Mouse (Mus musculus) thymus, postnatal 25 days (tissue): ENCODE measurements around the gene Dgke.
"Not testable (repeated sequence)": the region's sequence is repeated elsewhere in the genome, so short reads cannot be mapped to it uniquely, and the experiment has no call there.

Experiments
- DNase-seq: peaks from one replicate; pipeline ENCODE4 v3.0.0; 2022

Dgke gene

DNA sequence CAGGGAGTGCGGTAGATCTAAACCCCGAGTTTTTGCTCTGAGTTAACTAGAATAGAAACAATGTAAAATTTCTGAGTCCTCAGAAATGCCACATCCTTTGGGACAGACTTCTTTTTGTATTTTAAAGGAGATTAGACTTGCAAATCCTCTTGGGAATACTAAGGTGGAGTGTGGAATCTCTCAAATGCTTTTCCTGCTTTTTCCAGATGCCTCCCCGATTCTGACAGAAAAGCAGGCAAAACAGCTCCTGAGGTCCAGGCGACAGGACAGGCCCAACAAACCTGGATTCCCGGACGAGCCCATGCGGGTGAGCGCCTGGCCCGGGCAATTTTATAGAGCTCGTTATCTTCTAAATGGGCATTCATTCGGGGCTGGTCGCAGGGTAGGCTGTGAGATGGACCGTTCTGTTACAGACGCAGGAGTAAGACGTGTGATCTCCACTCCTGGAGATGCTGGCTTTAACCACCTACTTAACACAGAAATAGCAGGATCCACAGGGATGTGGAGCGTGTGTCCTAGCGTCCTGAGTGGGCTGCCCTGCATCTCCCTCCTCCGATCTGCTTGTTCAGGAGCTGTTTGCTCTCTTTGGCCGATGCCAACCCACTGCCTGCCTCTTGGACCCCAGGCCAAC is 8.2 kb upstream of the Dgke start:
- peak; percentile 31 for DNase-seq

DNA sequence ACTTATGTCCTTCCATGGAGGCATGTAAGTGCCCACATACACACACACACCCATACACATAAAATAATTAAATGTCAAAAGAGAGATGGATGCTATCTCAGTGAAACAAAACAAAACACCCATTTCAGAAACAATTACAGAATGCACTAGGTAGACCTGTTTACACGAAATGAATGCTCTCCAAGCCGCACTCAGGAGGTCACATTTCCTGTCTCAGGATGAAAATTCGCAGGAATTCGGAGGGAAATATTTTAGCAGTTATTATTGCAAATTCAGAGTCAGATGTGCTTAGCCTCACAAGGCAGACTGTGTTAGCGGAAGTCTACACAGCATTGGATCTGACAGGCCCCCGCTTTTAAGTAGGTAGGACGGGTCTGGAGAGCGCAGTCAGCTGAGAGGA is 6.9 kb upstream of the Dgke start, which contains the start of gene Gm525:
Gene Gm525 (plus strand): TSS at position 301 of the 400 bp plus-strand sequence.
- no peak for DNase-seq

DNA sequence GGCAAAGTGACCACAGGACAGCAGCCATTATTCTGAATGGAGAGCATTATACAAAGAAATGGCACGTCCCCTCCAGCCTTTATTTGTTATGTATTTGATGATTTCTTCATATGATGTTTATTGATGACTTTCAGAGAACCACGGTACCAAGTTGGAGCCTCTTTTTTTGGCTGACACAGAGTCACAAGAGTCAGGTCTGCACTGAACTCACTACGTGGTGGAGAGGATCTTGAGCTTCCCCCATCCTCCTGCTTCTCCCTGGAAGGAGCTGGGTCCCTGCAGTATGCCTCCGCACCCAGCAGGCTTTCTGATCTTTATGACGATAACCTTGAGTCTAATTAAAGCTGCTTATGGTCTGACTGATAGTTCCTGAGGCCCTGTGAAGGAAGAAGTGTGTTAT is 4.9 kb upstream of the Dgke start:
- no peak for DNase-seq

DNA sequence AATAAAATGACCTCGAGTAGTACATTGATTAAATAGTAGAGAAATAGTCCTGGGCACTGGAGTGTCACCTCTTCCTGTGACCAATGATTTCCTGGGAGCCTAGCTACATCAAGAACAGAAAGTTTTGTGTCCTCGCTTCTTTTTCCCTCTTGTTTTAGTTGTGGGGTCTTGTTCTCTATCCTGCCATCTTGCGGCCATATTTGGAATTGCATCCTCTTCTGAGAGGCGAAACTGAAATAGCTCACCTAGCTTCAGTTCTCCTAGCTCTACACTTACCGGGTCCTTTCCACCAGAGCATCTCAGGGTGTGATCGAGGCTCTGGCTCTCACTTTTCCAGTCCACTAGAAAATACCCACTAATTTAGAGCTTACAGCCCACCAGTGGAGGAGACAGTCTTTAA is 2.7 kb upstream of the Dgke start:
- DNase-seq = peak; percentile 91

DNA sequence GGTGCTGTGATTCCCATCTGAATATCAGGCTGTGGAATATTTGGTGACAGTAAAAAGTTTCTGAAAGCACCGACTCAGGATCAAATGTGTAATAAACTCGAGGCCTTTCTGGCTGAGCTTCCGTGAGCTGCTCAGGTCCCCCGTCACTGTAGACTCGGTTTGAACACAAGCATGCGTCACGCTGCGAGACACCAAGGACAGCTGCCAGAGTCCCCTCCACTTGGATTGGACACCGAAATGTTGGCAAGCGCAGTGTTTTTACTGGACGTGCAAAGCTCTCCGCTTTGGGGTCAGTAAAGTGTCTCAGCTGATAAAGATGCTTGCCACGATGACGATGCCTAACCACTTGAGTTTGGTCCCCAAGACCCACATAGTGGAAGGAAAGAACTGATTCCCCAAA is 2.0 kb upstream of the Dgke start:
- DNase-seq = peak; percentile 35

DNA sequence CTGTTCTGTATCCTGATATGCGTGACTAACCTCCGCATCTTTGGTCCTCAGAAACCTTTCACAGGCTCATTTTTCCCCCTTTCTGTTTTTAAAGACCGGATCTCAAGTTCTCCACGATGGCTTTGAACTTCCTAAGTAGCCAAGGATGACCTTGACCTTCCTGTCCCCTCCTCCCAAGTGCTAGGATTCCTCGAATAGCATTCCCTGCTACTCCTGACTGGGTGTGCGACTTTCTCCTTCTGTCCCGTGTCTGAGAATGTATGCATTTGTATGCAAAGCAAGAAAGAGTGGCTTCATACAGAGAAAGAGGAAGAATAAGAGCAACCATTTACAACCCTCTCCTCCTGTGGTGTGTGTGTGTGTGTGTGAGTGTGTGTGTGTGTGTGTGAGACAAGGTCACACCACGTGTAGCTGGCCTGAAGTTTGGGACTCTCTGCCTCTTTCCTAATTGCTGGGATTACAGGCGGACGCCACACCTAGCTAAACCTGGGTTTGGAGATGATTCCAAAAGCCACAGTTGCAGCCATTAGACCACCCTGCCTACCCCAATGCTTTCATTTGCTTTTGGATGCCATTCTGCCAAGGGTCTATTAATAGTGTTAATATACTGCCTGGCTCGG is 1.3 kb upstream of the Dgke start:
- peak; percentile 44 for DNase-seq

DNA sequence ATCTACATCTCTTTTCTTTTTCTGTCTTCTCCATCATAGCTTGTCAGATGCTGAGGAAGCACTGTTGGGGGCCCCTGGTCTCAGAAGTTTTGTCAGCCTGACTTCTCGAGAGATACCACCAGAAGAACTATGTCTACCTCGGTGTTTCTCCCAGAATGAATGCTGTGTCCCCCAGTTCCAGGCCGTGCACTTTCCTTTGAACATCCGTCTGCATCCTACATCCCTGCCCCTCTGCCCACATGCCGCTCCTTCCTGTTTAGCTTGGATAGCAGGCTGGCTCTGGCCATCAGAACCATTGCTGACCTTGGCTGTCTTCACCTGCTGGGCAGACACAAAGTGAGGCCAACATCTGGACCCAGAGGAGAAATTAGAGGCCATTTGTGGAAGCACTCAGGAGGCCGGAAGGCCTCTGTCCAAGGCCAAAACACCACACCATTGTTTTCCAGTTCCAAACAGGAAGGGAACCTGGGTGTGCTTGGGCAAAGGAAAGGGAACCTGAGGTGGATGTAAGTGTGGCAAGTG is 712 bp upstream of the Dgke start:
- peak; percentile 61 for DNase-seq

DNA sequence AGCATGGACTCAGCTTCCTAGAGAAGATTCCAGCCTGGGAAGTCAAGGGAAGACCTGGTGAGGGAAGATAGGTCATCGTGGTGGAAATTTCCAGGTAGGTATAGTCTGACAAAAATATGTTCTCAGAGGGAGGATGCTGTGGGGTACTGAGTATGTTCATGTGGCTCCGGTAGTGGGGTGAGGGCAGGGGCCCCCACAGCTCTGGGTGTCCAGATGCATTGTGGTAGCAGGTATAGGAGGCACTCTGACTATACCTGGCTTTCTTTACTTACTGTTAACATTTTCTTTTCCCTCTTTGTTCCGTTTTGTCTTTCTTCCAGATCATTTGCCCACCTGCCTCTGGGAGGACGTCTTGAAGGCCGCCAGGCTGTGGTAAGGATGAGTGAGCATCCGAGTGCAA is 524 bp downstream of the Dgke start:
- DNase-seq = peak; percentile 77

DNA sequence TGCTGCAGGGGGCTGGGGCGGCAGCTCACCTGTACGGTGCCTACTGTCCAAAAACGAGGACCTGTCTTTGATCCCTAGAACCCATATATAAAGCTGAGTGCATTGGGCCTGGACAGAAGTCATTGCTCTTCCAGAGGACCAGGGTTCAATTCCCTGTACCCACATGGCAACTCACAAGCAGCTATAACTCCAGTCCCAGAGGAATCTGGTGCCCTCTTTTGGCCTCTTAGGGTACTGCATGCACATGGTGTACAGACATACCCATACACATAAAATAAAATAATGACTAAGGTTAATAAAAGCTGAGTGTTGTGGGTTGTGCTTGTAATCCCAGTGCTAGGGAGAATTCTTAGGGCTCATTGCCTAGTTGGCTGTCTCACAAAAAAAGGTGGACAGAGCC is 1.4 kb downstream of the Dgke start:
- peak; percentile 79 for DNase-seq

DNA sequence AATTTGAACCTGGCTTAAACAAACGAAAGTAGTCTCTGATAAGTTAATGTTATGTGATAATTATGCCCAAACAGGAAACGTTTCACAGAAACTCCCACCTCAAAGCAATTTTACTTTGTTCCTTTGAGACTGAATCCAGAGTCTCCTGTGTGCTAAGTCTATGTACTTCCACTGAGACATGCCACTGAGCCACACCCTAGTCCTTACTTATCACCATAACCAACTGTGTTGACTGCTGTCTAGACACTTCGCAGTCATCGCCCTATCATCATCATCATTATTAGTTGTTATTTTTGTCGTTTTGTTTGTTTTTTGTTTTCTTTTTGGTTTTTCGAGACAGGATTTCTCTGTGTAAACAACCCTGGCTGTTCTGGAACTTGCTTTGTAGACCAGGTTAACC is 2.3 kb downstream of the Dgke start:
- no peak for DNase-seq

DNA sequence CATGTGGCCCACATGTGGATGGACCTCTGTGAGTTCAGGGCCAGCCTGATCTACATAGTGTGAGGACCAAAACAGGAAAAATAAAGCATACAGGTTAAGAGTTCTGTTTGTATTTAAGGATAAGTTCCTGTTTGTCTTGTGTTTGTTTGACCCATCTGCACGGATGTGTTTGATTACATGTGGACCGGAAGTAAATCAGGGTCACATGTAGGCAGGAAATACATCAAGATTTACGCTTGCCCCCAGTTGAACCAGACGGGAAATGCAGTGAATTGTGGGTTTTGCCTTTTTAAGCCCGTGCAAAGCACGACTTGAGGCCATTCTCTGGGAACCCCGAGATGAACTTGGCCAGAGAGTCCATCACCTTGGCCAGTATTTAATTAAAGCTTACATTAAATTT is 5.3 kb downstream of the Dgke start:
- DNase-seq = no peak

DNA sequence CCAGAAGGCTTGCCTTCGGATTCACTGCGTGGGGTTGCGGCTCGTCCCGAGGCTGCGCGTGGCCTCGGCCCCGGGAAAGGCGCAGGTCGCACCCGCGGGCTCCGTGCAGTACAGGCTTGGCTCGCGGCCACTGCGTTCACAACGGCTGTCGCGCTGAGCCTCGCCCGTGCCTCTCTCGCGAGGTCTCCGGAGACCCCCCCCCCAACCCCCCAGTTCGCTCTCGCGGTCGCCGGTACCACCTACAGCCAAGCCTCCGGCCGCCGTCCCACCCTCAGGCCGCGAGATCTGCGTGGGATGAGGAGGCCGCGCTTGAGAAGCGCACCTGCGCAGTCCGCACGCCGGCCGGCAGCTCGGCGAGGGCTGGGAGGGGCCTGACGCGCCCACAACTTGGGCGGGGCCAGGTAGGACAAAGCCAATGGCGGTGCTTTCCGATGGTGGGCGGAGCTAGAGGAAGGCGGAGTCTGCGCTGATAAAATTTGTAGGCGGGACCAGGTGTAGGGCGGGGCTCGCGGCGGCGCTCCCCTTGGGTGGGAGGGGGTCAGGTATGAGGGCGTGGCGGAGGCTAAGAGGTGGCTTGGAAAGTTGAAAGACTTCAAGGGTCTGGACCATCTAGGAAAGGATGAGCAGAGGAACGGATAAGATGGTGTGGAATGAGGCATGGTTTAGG is 6.1 kb downstream of the Dgke start:
- peak; percentile 97 for DNase-seq

DNA sequence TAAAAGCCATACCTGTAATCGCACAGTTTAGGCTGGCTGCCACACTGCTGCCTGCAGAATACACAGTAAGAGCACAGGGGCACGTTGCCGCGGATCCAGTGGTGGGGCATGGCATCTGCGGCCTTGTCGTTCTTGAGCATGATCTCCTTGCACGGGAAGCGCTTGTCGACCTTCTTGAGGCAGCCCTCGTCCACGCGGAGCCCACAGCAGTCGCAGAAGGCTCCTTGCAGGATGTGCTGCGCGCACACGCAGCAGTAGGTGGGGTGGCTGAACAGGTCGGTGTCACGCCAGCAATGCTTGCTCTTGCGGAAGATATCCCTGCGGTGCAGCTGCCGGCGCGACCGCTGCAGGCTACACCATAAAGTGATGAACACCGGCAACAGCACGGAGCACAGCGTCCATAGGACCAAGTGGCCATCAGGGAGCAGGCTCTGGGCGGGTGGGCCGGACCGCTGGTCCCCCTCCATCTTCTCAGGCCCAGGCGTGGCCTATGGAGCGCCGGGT is 6.7 kb downstream of the Dgke start:
- DNase-seq = peak; percentile 76

DNA sequence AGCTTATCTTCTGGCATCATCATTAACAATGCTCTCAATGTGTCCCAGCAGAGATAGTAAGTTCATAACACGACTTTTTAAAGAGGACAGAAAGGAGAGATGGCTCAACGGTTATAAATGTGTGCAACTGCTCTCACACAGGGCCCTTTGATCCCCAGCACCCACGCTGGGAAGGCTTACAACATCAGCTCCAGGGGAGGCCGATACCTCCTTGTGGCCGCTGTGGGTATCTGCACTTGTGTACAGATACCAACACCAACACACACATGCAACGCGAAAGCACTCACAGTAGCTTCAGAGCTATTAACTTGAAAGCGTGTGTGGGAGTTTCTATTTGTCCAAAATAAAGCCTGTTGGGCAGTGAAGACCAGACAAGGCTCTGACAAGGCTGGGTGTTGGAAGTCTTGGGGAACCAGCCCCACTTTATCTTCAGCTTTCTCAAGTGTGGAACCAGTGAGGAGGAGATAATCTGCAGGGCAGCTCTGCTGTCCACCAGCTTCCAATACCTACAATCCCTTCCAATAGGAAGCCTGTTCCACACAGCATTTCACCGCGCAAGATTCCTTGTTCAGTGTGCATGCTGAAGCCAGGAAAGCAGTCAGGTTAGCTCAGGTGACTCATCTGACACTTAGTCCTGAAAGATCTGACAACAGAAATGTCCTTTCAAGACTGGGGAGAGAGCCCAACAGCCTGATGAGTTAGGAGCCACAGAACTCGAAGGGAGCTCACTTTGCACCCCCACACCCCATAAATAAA is 8.0 kb downstream of the Dgke start:
- peak; percentile 73 for DNase-seq

DNA sequence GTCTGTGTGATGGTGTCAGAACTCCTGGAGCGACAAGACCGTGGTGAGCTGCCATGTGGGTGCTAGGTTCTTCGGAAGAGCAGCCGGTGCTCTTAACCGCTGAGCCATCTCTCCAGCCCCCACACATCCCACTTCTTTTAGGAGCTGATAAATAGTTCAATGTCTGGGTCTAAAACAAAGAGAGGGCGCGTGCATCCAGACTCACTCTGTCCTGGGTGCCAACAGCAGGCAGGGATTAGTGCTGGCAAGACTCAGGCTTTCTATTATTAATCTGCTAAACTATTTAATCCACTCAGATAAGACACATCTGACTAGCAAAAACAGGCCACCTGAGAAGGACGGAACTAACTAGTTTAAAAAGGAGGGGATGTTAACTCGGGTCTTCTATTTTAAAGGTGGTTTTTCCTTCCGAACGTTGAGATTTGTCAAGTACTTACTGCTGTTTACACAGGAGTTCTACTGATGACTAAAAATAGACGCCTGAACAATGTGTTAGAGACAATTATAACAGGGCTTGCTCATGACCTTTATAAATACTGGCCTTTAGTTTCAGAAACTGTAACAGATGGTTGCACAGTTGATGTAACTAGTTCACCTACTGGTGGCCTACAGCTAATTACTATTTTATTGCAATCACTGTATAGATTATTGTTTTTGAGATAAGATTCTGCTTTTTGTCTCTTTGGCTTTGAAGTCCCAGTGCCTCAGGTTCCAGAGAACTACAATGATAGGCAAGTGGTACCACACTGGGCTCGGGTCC is 10.5 kb downstream of the Dgke start:
- DNase-seq = no peak

DNA sequence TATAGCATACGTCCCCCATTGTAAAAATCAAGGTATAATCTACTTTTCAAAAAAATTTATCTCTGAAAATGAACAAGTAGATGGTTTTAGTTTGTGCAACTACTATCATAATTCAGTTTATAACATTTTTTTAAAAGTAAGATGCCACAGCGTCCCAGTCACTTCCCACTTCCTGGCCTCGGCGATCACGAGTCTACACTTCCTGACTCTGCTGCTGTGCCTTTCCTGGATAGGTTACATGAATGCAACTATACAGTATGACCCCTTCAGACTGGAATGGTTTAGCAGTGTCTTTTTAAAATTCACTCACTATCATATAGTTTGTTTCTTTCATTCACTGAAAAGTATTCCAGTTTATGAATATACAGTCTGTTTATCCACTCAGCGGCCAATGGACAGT is 14.9 kb downstream of the Dgke start:
- no peak for DNase-seq

DNA sequence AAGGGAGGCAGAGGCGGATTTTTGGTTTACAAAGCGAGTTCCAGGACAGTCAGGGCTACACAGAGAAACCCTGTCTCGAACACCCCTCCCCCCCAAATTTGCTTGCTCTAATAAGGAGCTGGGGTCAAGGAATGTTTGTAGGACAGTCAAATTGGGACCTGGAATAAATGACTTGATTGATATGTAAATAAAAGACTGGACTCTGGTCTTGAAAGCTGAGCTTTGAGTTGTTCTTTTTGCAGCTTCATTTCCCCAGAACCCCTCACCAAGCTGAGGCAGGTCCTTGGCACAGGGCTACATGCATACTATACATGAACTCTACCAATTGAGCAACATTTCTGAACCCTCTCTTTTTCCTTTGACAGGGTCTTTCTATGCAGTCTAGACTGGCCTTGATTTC is 20.6 kb downstream of the Dgke start:
- DNase-seq = no peak

DNA sequence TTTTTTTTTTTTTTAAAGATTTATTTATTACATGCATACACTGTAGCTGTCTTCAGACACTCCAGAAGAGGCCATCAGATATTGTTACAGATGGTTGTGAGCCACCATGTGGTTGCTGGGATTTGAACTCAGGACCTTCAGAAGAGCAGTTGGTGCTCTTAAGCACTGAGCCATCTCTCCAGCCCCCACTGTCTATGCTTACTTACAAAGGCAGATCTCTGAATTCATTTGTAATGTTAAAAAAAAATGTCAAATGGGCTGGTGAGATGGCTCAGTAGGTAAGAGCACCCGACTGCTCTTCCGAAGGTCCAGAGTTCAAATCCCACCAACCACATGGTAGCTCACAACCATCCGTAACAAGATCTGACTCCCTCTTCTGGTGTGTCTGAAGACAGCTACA is 21.1 kb downstream of the Dgke start:
- DNase-seq = not testable (repeated sequence)

DNA sequence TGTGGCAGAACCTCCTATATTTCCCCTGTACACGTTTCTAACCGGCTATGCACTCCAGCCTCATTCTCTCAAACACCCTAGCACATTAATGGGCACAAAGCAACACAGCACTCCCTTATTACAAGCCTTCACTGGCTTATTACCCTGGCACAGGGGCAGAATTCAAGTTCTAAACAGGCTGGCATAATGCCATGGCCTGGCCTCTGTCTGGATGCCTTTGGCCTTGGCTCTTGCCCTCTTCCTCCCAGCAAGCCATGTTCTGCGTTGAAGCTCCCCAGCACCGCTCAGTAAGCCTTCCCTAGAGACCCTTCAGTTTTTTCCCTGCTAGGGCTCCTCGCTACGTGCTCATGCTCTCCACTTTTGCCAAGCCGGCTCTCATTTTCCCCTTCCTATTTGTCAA is 23.6 kb downstream of the Dgke start:
- no peak for DNase-seq

DNA sequence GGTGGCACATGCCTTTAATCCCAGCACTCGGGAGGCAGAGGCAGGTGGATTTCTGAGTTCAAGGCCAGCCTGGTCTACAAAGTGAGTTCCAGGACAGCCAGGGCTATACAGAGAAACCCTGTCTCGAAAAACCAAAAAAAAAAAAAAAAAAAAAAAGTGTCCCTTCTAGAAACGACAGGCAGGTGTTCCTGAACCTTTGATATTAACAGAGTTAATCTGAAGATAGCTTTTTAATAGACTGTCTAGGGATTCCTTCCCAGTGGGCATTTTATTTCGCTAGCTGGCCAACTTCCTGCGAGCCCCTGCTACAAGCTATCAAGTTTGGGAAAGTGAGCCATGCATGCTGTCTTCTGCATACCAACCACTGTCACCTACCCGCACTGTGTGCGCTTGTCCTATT is 25.6 kb downstream of the Dgke start:
- not testable (repeated sequence) for DNase-seq

DNA sequence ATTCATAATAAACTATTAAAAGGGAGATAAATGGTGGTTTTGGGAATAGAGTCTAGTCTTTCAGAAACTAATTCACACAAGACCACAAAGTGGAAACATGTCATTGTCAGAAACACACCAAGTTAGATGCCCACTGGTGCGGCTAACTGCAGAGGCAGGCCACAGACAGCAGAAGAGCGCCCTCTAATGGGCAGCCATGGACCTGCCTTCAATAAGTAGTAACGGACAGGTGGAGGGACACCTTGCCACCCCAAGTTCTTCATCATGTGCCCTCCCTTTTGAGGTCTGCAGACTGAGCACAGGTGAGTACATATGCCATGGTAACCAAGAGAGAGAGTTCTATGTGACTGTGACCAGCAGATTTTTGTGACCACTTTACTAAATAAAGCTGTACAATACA is 27.3 kb downstream of the Dgke start:
- peak; percentile 59 for DNase-seq

DNA sequence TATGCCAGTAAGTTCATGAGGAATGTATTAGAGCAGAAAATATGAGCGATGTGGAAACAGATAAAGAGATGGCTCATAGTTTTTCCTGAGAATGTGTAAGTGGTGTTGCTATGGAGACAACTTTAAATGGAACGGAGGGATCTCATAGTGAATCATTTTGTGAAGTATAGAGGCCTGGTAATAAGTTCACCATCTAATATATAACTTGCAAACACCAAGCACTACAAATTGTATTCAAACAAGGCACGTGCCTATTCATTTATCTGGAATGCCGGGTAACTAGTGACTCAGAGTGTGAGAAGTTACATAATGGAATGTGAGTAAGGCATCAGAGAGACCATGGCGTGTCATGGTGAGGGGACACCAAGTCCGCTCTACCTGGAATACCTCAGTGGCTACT is 28.2 kb downstream of the Dgke start:
- no peak for DNase-seq

DNA sequence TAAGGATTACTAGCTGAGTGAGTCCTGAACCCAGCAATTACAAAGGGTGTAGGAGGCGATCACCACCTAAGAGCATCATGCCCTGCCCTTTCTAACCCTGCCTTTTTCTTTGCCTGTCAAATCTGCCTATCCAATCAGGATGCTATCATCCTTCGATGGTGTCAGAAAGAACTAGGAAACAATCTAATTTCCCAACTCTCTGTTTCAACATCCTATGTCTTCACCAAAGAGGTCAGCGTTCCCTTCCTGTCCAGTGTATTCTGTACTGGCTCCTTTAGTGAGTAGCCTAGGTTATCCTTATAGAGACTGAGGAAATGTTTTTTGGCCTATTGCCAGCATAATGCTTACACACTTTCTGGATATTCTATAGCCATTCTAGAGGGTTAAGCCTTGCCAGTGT is 31.1 kb downstream of the Dgke start:
- no peak for DNase-seq
